Mouse (Mus musculus) G1E (cell line): Measurements from ENCODE around the gene Abhd17a. TPM values are rescaled to one million over a fixed set of nuclear protein-coding genes. Genes with fewer than 3 reads are reported as not detected.

ENCODE experiments used
- ATAC-seq: 2 replicates; pipeline ENCODE4 v1.8.0; 2016; ENCODE audit warnings: mild to moderate bottlenecking; ENCODE audit not compliant: insufficient number of reproducible peaks, poor library complexity, low FRiP score, severe bottlenecking; ENCODE audit errors: extremely low read depth
- DNase-seq: peaks from one replicate; pipeline ENCODE4 v3.0.0; 2012; ENCODE audit warnings: low spot score
- H3K27me3 ChIP-seq: 2 replicates; pipeline ENCODE4 v1.6.1; 2012; ENCODE audit warnings: mild to moderate bottlenecking, low read length, inconsistent platforms; ENCODE audit not compliant: insufficient read depth
- H3K36me3 ChIP-seq: replicated peaks from 2 replicates; pipeline ENCODE3; 2012; ENCODE audit warnings: mild to moderate bottlenecking, inconsistent platforms
- H3K4me1 ChIP-seq: 2 replicates; pipeline ENCODE4 v1.6.1; 2012; ENCODE audit warnings: low read depth, low read length, inconsistent platforms, mixed read lengths; ENCODE audit not compliant: insufficient read depth
- H3K4me3 ChIP-seq: 2 replicates; pipeline ENCODE4 v1.5.1; 2012; ENCODE audit warnings: low read depth, mild to moderate bottlenecking, inconsistent platforms, low read length, moderate library complexity, mixed read lengths
- H3K9me3 ChIP-seq: replicated peaks from 2 replicates; pipeline ENCODE4 v1.6.1; 2012; ENCODE audit warnings: inconsistent platforms
- CTCF ChIP-seq: IDR thresholded peaks from 2 replicates; pipeline ENCODE4 v1.5.1; 2012; ENCODE audit warnings: low read depth, low read length, inconsistent platforms, mixed read lengths
- GATA1 ChIP-seq: IDR thresholded peaks from 2 replicates; pipeline ENCODE4 v1.6.1; 2012; ENCODE audit warnings: borderline replicate concordance, low read length, inconsistent platforms, mixed read lengths
- GATA2 ChIP-seq: IDR thresholded peaks from 2 replicates; pipeline ENCODE4 v1.6.1; 2012; ENCODE audit warnings: low read depth, low read length, inconsistent platforms, borderline replicate concordance
- POLR2AphosphoS5 ChIP-seq: IDR thresholded peaks from 2 replicates; pipeline ENCODE4 v1.6.1; 2012; ENCODE audit warnings: low read depth, low read length, inconsistent platforms; ENCODE audit not compliant: insufficient replicate concordance
- TAL1 ChIP-seq: conservative IDR thresholded peaks from 2 replicates; pipeline ENCODE4 v1.6.1; 2012; ENCODE audit warnings: low read depth, low read length, inconsistent platforms, mixed read lengths
- polyA plus RNA-seq: library from polyadenylated mRNA; stranded (reverse); fragments of >175 nt; gene quantifications from 2 replicates; pipeline ENCODE4 v1.2.3, GENCODE M21; 2012
- total RNA-seq, 2 experiments: library from RNA; stranded (forward) in 1 of 2; stranded (reverse) in 1 of 2; fragments of 200-1000 nt in 1 of 2; fragments of >200 nt in 1 of 2; fragmentation: Nextera tagmentation in 1 of 2; gene quantifications; 2 replicates each; pipeline ENCODE4 v1.2.3; 2014 to 2017

Gene Abhd17a
- total and polyA plus RNA-seq, 3 experiments: 12.4 to 574 (median 37.8) TPM

GRCm38 (mm10) chr10:80618181-80618580, 28.0 kb upstream of the Abhd17a start:
- Histone ChIP-seq H3K36me3 (peaks cover 60% of the 10 kb centered on the region), H3K4me3 (no peak overlapping the region), H3K27me3 (no peaks in the 10 kb centered on the region), H3K9me3 (no peaks in the 10 kb centered on the region), H3K4me1 (peaks cover 26% of the 10 kb centered on the region)
- no peak for ATAC-seq
- no peak for DNase-seq
- no peak for TF ChIP-seq GATA2
- TF ChIP-seq GATA1: no peak
- no peak for TF ChIP-seq TAL1
- TF ChIP-seq CTCF: no peak
- TF ChIP-seq POLR2AphosphoS5: no peak

GRCm38 (mm10) chr10:80614351-80614750, 24.2 kb upstream of the Abhd17a start:
- Histone ChIP-seq H3K9me3 (no peaks in the 10 kb centered on the region), H3K27me3 (no peaks in the 10 kb centered on the region), H3K36me3 (peaks cover 86% of the 10 kb centered on the region), H3K4me3 (no peak overlapping the region), H3K4me1 (peaks cover 20% of the 10 kb centered on the region)
- TF ChIP-seq CTCF (no peak), GATA2 (no peak), GATA1 (no peak), TAL1 (no peak), POLR2AphosphoS5 (no peak)
- no peak for DNase-seq
- ATAC-seq: no peak

- TF ChIP-seq GATA1 (no peak), TAL1 (no peak), CTCF (no peak), GATA2 (no peak), POLR2AphosphoS5 (no peak)
- Histone ChIP-seq H3K4me3 (no peak overlapping the region), H3K9me3 (no peaks in the 10 kb centered on the region), H3K27me3 (no peaks in the 10 kb centered on the region), H3K36me3 (peaks cover 91% of the 10 kb centered on the region), H3K4me1 (peaks cover 24% of the 10 kb centered on the region)
- no peak for DNase-seq
- no peak for ATAC-seq
Observed at GRCm38 (mm10) chr10:80613821-80614220, 23.7 kb upstream of the Abhd17a start.

- ATAC-seq (no peak), DNase-seq (no peak)
- H3K4me1 ChIP-seq: peaks cover 42% of the 10 kb centered on the region
- no peak for TF ChIP-seq GATA1
- no peak for TF ChIP-seq TAL1
- TF ChIP-seq CTCF: no peak
- TF ChIP-seq POLR2AphosphoS5: no peak
- no peak for TF ChIP-seq GATA2
- no peaks in the 10 kb centered on the region for H3K27me3 ChIP-seq
- H3K36me3 ChIP-seq: peaks cover 98% of the 10 kb centered on the region
- no peak overlapping the region for H3K4me3 ChIP-seq
- no peaks in the 10 kb centered on the region for H3K9me3 ChIP-seq
Observed at GRCm38 (mm10) chr10:80611905-80612304, 21.8 kb upstream of the Abhd17a start.

- peaks cover 51% of the 10 kb centered on the region for H3K4me1 ChIP-seq
- DNase-seq (peak; percentile 35), ATAC-seq (no peak)
Observed at GRCm38 (mm10) chr10:80611024-80611423, 20.9 kb upstream of the Abhd17a start.

GRCm38 (mm10) chr10:80610116-80610785, 20.1 kb upstream of the Abhd17a start:
- no peak for ATAC-seq
- H3K4me1 ChIP-seq: peaks cover 56% of the 10 kb centered on the region
- H3K36me3 ChIP-seq: peaks cover 97% of the 10 kb centered on the region
- H3K4me3 ChIP-seq: no peak overlapping the region
- H3K27me3 ChIP-seq: no peaks in the 10 kb centered on the region
- TF ChIP-seq CTCF (no peak), POLR2AphosphoS5 (no peak), TAL1 (no peak), GATA2 (no peak), GATA1 (no peak)
- H3K9me3 ChIP-seq: no peaks in the 10 kb centered on the region
- no peak for DNase-seq

More at GRCm38 (mm10) chr10:80611024-80611423, 20.9 kb upstream of the Abhd17a start:
- no peaks in the 10 kb centered on the region for H3K27me3 ChIP-seq
- peaks cover 99% of the 10 kb centered on the region for H3K36me3 ChIP-seq
- no peak for TF ChIP-seq GATA1
- peak; percentile 98 for TF ChIP-seq CTCF
- H3K4me3 ChIP-seq: no peak overlapping the region
- H3K9me3 ChIP-seq: no peaks in the 10 kb centered on the region
